Mouse (Mus musculus): ENCODE data around the gene Smok2b. TPM values are rescaled to one million over a fixed set of nuclear protein-coding genes. Genes with fewer than 3 reads are reported as not detected.
"Not testable (repeated sequence)": the region's sequence is repeated elsewhere in the genome, so short reads cannot be mapped to it uniquely, and the experiment has no call there.

Smok2b gene
- not detected in 2 replicates for polyA plus RNA-seq (2015; fragmentation: Nextera tagmentation; extraction: Ambion mirVana)

DNA sequence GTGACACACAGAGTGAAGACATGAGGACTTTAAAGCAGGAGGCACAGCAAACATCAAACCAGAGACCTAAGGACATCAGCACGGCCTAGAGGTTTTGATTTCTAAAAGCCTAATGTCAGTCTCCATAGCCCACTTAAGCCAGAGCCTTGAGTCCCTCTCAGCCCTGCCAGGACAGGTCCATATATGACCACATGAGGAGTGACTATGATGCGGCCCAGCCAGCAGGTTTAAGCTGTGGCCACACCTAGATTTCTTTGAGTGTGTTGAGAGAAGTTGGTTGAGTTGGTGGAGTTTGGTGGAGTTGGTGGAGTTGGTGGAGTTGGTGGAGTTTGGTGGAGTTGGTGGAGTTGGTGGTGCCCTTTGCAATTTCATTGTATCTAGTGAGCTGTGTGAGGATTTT lies at the start of gene Smok2b:
TSS of gene Smok2b (plus strand) at position 301 of the 400 bp plus-strand sequence.
- peaks cover 45% of the 10 kb centered on the region; the same call in 1 of the 2 replicates for H3K9me3 ChIP-seq (replicated peaks)
- not testable (repeated sequence) for H3K4me3 ChIP-seq (replicated peaks); H3K4me2 ChIP-seq; H3K36me3 ChIP-seq (replicated peaks); H3K9ac ChIP-seq; H3K4me1 ChIP-seq (replicated peaks); ATAC-seq (ENCODE audit: insufficient read depth); H3K27me3 ChIP-seq; H3K27ac ChIP-seq (replicated peaks)
- WGBS (ENCODE audit: insufficient replicate concordance), result 48% methylated on average over 2 of the region's 2 CpGs

DNA sequence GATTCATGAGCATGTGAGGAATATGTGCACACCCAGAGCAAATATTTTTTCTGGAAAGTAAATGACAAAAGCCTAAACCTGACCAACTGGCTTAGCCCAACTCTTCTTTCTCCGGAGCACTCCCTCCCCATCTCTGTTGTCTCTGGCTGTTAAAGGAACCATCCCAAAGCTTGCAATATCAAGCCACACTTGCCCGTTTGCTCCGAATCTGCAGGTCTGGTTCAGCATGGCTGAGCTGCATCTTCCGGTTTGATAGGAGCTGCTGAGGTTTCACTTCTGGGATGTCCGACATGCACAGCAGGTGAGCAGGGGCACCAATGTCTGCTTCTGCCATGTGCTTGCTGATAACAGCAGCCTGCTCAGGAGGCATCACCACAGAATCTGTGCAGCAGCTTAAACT lies 49.6 kb upstream of the Smok2b start:
- not testable (repeated sequence) for H3K27ac ChIP-seq (replicated peaks); H3K9ac ChIP-seq; H3K9me3 ChIP-seq (replicated peaks); H3K4me2 ChIP-seq; H3K4me1 ChIP-seq (replicated peaks); H3K27me3 ChIP-seq; H3K4me3 ChIP-seq (replicated peaks); ATAC-seq (ENCODE audit: insufficient read depth); H3K36me3 ChIP-seq (replicated peaks)
- WGBS (ENCODE audit: insufficient replicate concordance), result 72% methylated on average over 5 of the region's 5 CpGs

DNA sequence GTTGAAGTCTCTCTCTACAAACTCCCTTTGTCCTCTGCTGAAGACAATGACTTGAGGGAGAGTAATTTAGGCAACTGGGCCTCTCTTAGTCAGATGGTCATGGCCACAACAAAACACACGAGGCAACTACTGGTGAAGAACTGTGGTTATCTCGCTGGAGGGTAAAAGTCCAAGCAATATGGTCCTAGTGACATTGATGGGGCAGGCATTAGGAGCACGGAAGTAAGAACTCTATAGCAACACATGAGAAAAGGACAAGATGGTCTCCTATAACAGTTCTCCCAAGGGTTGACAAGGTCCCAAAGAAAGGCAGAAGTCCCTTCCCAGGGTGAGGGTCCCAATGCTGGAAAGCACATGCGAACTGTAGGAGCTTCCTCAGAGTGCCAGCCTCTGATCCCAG lies 47.3 kb upstream of the Smok2b start:
- 36% methylated on average over 3 of the region's 4 CpGs for WGBS (ENCODE audit: insufficient replicate concordance)
- H3K9me3 ChIP-seq (replicated peaks), result peaks cover 10% of the 10 kb centered on the region
- H3K4me1 ChIP-seq (replicated peaks); H3K4me3 ChIP-seq (replicated peaks); H3K36me3 ChIP-seq (replicated peaks); H3K9ac ChIP-seq; ATAC-seq (ENCODE audit: insufficient read depth); H3K4me2 ChIP-seq; H3K27me3 ChIP-seq; H3K27ac ChIP-seq (replicated peaks): not testable (repeated sequence)

- peaks cover 11% of the 10 kb centered on the region for H3K9me3 ChIP-seq (replicated peaks)
- H3K4me2 ChIP-seq; H3K9ac ChIP-seq; H3K4me1 ChIP-seq (replicated peaks); H3K36me3 ChIP-seq (replicated peaks); H3K27me3 ChIP-seq; H3K4me3 ChIP-seq (replicated peaks); ATAC-seq (ENCODE audit: insufficient read depth); H3K27ac ChIP-seq (replicated peaks): not testable (repeated sequence)
- WGBS (ENCODE audit: insufficient replicate concordance), result 75% methylated on average over 4 of the region's 5 CpGs
Measured at GRCm38 (mm10) chr17:13184514-13184913, 45.5 kb upstream of the Smok2b start.

GRCm38 (mm10) chr17:13186541-13186940 lies 43.5 kb upstream of the Smok2b start:
- ATAC-seq (ENCODE audit: insufficient read depth), result peak; percentile 25
- H3K4me3 ChIP-seq (replicated peaks); H3K4me2 ChIP-seq; H3K27me3 ChIP-seq; H3K36me3 ChIP-seq (replicated peaks); H3K4me1 ChIP-seq (replicated peaks); H3K9ac ChIP-seq; H3K27ac ChIP-seq (replicated peaks): not testable (repeated sequence)
- WGBS (ENCODE audit: insufficient replicate concordance), result 69% methylated on average over 6 of the region's 6 CpGs
- H3K9me3 ChIP-seq (replicated peaks), result peaks cover 11% of the 10 kb centered on the region

DNA sequence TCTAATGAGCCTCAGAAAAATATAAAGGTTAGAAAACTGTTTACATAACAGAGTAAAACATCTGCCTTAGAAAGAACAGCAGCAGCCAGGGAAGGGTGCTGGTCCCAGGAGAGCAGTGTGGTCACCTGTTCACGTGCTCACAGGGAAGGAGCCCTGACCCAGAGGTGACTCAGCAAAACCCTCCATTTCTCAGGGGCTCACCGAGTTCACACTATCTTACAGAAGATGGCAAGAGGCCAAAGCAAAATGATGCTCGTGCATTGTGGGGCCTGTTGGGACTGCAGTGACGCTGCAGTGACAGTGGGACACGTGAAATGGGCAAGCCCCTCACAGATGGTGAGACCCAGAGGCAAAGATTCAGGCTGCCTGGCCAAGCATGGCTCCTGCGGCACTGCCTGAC lies 42.4 kb upstream of the Smok2b start:
- not testable (repeated sequence) for H3K4me2 ChIP-seq; H3K27me3 ChIP-seq; H3K27ac ChIP-seq (replicated peaks); H3K9ac ChIP-seq; H3K4me1 ChIP-seq (replicated peaks); ATAC-seq (ENCODE audit: insufficient read depth); H3K36me3 ChIP-seq (replicated peaks); H3K4me3 ChIP-seq (replicated peaks)
- WGBS (ENCODE audit: insufficient replicate concordance), result 48% methylated on average over 6 of the region's 6 CpGs
- peaks cover 11% of the 10 kb centered on the region for H3K9me3 ChIP-seq (replicated peaks)

DNA sequence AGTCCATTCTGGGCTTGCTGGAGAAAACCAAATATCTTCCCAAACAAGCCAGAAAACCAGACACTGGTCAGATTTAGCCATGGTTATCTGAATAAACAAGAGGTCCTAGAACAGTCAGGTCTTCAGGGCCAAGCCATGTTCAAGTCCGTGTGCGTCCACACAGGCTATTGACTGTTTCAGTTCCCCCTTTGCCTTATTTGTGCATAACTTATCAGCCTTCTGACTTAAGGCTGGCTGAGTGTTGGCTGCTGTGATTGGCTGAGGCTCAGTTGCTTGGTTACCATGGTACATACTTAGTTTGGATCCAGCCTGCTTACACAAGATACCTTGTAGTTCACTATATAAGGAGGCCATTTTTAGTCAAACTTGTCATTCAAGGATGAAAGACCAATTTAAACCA lies 41.2 kb upstream of the Smok2b start:
- H3K27me3 ChIP-seq; H3K4me3 ChIP-seq (replicated peaks); H3K9ac ChIP-seq; ATAC-seq (ENCODE audit: insufficient read depth); H3K4me1 ChIP-seq (replicated peaks); H3K36me3 ChIP-seq (replicated peaks); H3K27ac ChIP-seq (replicated peaks); H3K4me2 ChIP-seq: not testable (repeated sequence)
- 61% methylated on average over 2 of the region's 2 CpGs for WGBS (ENCODE audit: insufficient replicate concordance)
- peaks cover 11% of the 10 kb centered on the region for H3K9me3 ChIP-seq (replicated peaks)

- H3K9ac ChIP-seq; H3K36me3 ChIP-seq (replicated peaks); H3K27me3 ChIP-seq; ATAC-seq (ENCODE audit: insufficient read depth); H3K4me3 ChIP-seq (replicated peaks); H3K4me1 ChIP-seq (replicated peaks); H3K4me2 ChIP-seq; H3K27ac ChIP-seq (replicated peaks): not testable (repeated sequence)
- WGBS (ENCODE audit: insufficient replicate concordance), result 58% methylated on average over 10 of the region's 10 CpGs
- peaks cover 17% of the 10 kb centered on the region for H3K9me3 ChIP-seq (replicated peaks)
Measured at GRCm38 (mm10) chr17:13190836-13191583, 39.0 kb upstream of the Smok2b start.

GRCm38 (mm10) chr17:13196486-13196885 lies 33.6 kb upstream of the Smok2b start:
- not testable (repeated sequence) for H3K36me3 ChIP-seq (replicated peaks); H3K4me1 ChIP-seq (replicated peaks); H3K4me2 ChIP-seq; H3K4me3 ChIP-seq (replicated peaks); H3K27me3 ChIP-seq; ATAC-seq (ENCODE audit: insufficient read depth); H3K9ac ChIP-seq; H3K27ac ChIP-seq (replicated peaks)
- peaks cover 13% of the 10 kb centered on the region; the same call in 1 of the 2 replicates for H3K9me3 ChIP-seq (replicated peaks)
- WGBS (ENCODE audit: insufficient replicate concordance), result 49% methylated on average over 4 of the region's 4 CpGs

GRCm38 (mm10) chr17:13198812-13199211 lies 31.2 kb upstream of the Smok2b start:
- not testable (repeated sequence) for H3K36me3 ChIP-seq (replicated peaks); H3K4me1 ChIP-seq (replicated peaks); H3K4me3 ChIP-seq (replicated peaks); H3K4me2 ChIP-seq; H3K9ac ChIP-seq; H3K27ac ChIP-seq (replicated peaks); H3K27me3 ChIP-seq; ATAC-seq (ENCODE audit: insufficient read depth)
- WGBS (ENCODE audit: insufficient replicate concordance), result 66% methylated on average over 2 of the region's 2 CpGs
- peaks cover 13% of the 10 kb centered on the region; the same call in 1 of the 2 replicates for H3K9me3 ChIP-seq (replicated peaks)

DNA sequence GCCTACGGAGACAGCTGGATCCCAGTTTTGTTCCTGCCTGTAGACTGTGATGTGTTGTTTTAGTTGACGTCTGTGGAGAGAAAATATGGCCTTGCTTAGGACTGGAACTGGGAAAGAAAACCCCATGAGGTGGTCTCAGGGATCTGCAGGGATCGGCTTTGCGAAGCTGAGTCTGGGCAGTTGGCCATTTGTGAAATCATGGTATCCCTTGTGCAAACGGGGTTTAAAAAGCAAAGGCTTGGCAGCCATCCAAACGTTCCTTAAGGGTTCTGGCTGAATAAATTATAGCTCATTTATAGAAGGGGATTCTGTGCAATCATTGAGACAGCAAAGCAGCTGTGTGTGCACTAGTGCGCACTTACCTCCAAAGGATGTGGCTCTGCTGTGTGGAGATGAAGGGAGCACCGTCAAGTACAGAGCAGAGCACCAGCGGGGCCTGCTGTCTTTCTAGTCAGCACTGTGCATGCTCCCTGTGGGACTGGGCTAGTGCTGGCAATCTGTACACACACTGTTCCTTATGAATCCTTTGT lies 30.1 kb upstream of the Smok2b start:
- not testable (repeated sequence) for H3K36me3 ChIP-seq (replicated peaks); ATAC-seq (ENCODE audit: insufficient read depth)

DNA sequence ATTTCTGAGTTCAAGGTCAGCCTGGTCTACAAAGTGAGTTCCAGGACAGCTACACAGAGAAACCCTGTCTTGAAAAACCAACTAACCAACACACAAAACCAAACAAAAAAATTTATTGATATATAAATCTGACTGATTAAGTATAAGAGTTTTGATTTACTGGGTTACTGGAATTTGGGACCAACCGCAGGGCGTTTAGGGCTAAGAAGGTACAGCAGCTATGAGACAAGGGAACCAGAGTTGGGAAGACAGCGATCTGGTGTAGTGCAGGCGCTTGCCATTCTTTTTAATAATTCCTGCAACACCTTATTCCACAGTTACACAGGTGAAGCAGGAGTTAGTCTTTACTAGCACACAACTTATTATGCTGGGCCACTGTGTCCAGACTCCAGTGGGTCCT lies 28.5 kb upstream of the Smok2b start:
- WGBS (ENCODE audit: insufficient replicate concordance), result 73% methylated on average over 4 of the region's 4 CpGs
- not testable (repeated sequence) for H3K27me3 ChIP-seq; H3K27ac ChIP-seq (replicated peaks); H3K4me1 ChIP-seq (replicated peaks); H3K4me3 ChIP-seq (replicated peaks); H3K9ac ChIP-seq; H3K4me2 ChIP-seq; ATAC-seq (ENCODE audit: insufficient read depth); H3K9me3 ChIP-seq (replicated peaks); H3K36me3 ChIP-seq (replicated peaks)

More for the DNA sequence above, 30.1 kb upstream of the Smok2b start:
- H3K9ac ChIP-seq; H3K27me3 ChIP-seq; H3K4me2 ChIP-seq; H3K4me1 ChIP-seq (replicated peaks); H3K27ac ChIP-seq (replicated peaks); H3K4me3 ChIP-seq (replicated peaks): not testable (repeated sequence)
- 60% methylated on average over 8 of the region's 9 CpGs for WGBS (ENCODE audit: insufficient replicate concordance)
- H3K9me3 ChIP-seq (replicated peaks), result peaks cover 13% of the 10 kb centered on the region; the same call in 1 of the 2 replicates

Data from liver, embryonic 15.5 days (tissue).